Mouse (Mus musculus) forebrain, postnatal 0 days (tissue): ENCODE results near the gene Slco2b1. TPM values are rescaled to one million over a fixed set of nuclear protein-coding genes. Genes with fewer than 3 reads are reported as not detected.

Experiments used
- ATAC-seq: fragments of 200-750 bp; cut with Nextera tagmentation; 2 replicates; pipeline ENCODE4 v1.8.0; 2017; ENCODE audit warnings: mild to moderate bottlenecking, moderate library complexity
- DNase-seq: peaks from one replicate; pipeline ENCODE4 v3.0.0-alpha.2; 2015
- H3K27ac ChIP-seq: fragments of 300-500 bp; sonication (generic); 2 replicates; pipeline ENCODE4 v1.5.1; 2014; ENCODE audit warnings: low read depth, mild to moderate bottlenecking, antibody characterized with exemption, low read length, moderate library complexity, mixed read lengths
- H3K27me3 ChIP-seq: fragments of 300-500 bp; sonication (generic); 2 replicates; pipeline ENCODE4 v1.6.1; 2014; ENCODE audit warnings: mild to moderate bottlenecking, low read length, mixed read lengths; ENCODE audit not compliant: insufficient read depth
- H3K36me3 ChIP-seq: fragments of 300-500 bp; sonication (generic); 2 replicates; pipeline ENCODE4 v1.6.1; 2014; ENCODE audit warnings: mild to moderate bottlenecking, moderate library complexity; ENCODE audit not compliant: insufficient read depth
- H3K4me1 ChIP-seq: fragments of 300-500 bp; sonication (generic); 2 replicates; pipeline ENCODE4 v1.6.1; 2014; ENCODE audit warnings: antibody characterized with exemption; ENCODE audit not compliant: insufficient read depth
- H3K4me2 ChIP-seq: fragments of 300-500 bp; sonication (generic); 2 replicates; pipeline ENCODE4 v1.6.1; 2014; ENCODE audit warnings: low read depth, mild to moderate bottlenecking, moderate library complexity
- H3K4me3 ChIP-seq: fragments of 300-500 bp; sonication (generic); 2 replicates; pipeline ENCODE4 v1.5.1; 2014; ENCODE audit warnings: low read depth, low read length, mixed read lengths
- H3K9ac ChIP-seq: fragments of 300-500 bp; sonication (generic); 2 replicates; pipeline ENCODE4 v1.6.1; 2014; ENCODE audit warnings: mild to moderate bottlenecking
- H3K9me3 ChIP-seq: fragments of 300-500 bp; sonication (generic); 2 replicates; pipeline ENCODE4 v1.6.1; 2016; ENCODE audit warnings: low read length
- CTCF ChIP-seq: sonication (generic); IDR thresholded peaks from 2 replicates; pipeline ENCODE4 v1.5.1; 2016; ENCODE audit warnings: antibody characterized with exemption, control low read depth, low read depth
- WGBS: fragments of 180-500 bp; shearing (Covaris S2); extraction: QIAGEN DNeasy Blood & Tissue Kit; methylation state at CpG from one replicate; pipeline ENCODE4 v1.1.7; 2014; 5-methylcytosine and 5-hydroxymethylcytosine counted together
- polyA plus RNA-seq: library from polyadenylated mRNA; unstranded; fragments of >200 nt; fragmentation: Nextera tagmentation; extraction: Ambion mirVana; gene quantifications from 2 replicates; pipeline ENCODE4 v1.2.1, GENCODE M21; 2015
- total RNA-seq: library from RNA; depleted of rRNA; stranded (reverse); fragments of >200 nt; gene quantifications from 2 replicates; pipeline ENCODE4 v1.2.3, GENCODE M21; 2014

The Slco2b1 gene
- total and polyA plus RNA-seq, 2 experiments from 2014 or later = 6.7 to 10.9 TPM

DNA sequence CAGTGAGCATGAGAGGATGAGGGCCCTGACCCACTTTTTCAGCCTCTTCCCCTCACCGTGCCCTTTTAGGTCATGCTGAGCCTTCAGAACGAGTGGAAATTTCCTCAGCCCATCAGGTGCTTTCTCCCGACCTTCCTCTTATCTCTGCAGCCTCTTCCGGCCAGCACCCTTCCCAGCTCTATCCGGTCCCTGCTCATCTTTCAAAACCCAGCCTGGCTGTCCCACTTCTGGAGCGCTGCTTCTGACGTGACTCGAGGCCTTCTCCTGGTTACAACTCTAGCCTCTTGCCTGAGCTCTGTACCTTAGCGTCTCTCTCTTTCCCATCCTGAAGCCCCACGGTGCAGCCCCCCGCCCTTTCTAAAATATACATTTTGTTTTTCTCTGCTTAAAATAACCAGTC is 56.9 kb downstream of the Slco2b1 start:
- H3K4me1 ChIP-seq = no peaks in the 10 kb centered on the region
- no peak overlapping the region for H3K9ac ChIP-seq
- no peak for DNase-seq
- TF ChIP-seq CTCF = no peak
- no peak overlapping the region for H3K4me2 ChIP-seq
- no peak overlapping the region for H3K27ac ChIP-seq
- no peak for ATAC-seq
- 86% methylated on average over 11 of the region's 11 CpGs for WGBS
- no peaks in the 10 kb centered on the region for H3K27me3 ChIP-seq
- no peak overlapping the region for H3K4me3 ChIP-seq
- no peaks in the 10 kb centered on the region for H3K9me3 ChIP-seq
- H3K36me3 ChIP-seq = no peaks in the 10 kb centered on the region

DNA sequence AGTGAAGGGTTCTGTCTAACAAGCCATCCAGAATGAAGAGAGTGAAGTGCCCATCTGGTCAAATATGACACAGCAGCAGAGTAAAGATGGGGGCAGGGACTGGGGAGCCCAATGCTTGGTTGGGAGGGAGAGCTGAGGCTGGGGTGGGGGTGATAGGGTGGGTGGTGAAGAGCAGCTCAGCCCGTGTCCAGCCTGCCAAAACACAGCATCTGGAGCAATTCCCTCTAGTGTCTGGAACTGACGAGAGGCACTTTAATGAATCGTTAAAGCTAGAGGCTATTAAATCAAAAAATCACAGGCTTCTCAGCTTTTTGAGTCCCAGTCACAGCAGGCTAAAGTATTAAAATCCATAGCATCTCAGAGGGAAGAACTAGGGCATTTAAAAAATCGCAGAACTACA is 61.6 kb downstream of the Slco2b1 start:
- DNase-seq (no peak), ATAC-seq (peak; percentile 34; the same call in 1 of the 2 replicates)
- WGBS = 21% methylated on average over 4 of the region's 4 CpGs
- Histone ChIP-seq H3K9ac (no peak overlapping the region), H3K36me3 (no peaks in the 10 kb centered on the region), H3K9me3 (no peaks in the 10 kb centered on the region), H3K4me2 (no peak overlapping the region), H3K27ac (no peak overlapping the region), H3K27me3 (no peaks in the 10 kb centered on the region), H3K4me1 (no peaks in the 10 kb centered on the region), H3K4me3 (no peak overlapping the region)
- no peak for TF ChIP-seq CTCF

DNA sequence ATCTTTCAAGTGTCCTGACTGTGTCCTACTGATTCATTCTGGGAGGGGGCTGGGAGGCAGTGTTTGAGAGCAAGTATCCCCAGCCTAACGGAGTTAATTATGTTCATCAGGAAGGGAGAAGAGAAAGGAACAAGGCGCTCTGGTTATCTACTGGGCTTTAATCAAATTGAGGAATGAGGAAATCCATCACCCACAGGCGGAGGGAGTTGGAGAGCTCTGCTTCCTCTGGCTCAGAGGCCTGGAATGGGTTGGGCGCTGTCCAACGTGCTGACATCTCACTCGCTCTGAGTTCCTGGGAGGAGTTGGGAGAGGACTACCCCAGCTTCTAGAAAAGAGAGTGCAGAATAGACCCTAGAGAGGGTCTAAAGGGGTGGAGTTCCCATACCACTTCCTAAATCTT is 62.5 kb downstream of the Slco2b1 start:
- ATAC-seq (no peak), DNase-seq (peak; percentile 35)
- TF ChIP-seq CTCF = no peak
- Histone ChIP-seq H3K36me3 (no peaks in the 10 kb centered on the region), H3K4me3 (no peak overlapping the region), H3K27ac (no peak overlapping the region), H3K4me1 (no peaks in the 10 kb centered on the region), H3K4me2 (no peak overlapping the region), H3K27me3 (no peaks in the 10 kb centered on the region), H3K9me3 (no peaks in the 10 kb centered on the region), H3K9ac (no peak overlapping the region)
- WGBS = 11% methylated on average over 6 of the region's 6 CpGs

DNA sequence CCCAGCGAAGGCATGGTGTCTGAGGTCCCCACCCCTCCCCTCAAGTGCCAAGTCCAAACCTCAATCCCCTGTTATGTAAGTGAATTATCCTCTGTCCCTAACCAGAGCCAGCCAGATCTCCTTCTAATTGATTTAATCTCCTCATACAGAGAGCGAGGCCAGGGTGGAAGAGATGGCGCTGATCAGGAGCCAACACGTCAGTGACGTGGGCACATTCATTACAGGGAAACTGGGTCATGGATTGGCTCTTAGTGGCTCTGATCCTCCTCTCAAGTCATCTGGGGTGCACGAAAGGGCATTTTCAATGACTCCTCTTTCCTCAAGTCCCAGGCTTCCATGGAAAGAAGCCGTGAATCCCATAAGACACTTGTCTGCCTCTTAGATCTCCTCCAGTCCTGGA is 66.4 kb downstream of the Slco2b1 start:
- Histone ChIP-seq H3K36me3 (no peaks in the 10 kb centered on the region), H3K27me3 (no peaks in the 10 kb centered on the region), H3K9me3 (no peaks in the 10 kb centered on the region), H3K4me2 (no peak overlapping the region), H3K4me1 (no peaks in the 10 kb centered on the region), H3K9ac (no peak overlapping the region), H3K4me3 (no peak overlapping the region), H3K27ac (no peak overlapping the region)
- TF ChIP-seq CTCF = no peak
- ATAC-seq = no peak
- DNase-seq = no peak
- WGBS = 74% methylated on average over 7 of the region's 7 CpGs

DNA sequence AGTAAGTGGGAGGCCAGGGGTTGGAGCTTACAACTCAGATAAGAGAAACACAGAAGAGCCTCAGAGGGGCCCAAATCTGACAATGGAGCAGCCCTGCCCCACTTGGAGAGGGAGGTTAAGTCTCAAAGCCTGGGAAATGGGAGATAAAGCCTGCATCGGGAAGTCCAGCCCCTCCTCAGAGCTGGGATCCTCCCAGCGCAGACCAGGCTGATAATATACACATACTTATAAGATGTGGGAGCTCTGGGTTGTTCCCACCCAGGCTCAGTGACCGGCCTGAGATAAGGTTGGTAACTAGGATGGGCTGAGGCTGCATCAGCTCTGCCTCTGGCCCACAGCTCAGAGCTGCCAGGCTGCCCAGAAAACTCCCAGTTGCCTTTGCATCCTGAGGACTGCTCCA is 69.1 kb downstream of the Slco2b1 start:
- Histone ChIP-seq H3K4me2 (no peak overlapping the region), H3K27ac (no peak overlapping the region), H3K9me3 (no peaks in the 10 kb centered on the region), H3K9ac (no peak overlapping the region), H3K36me3 (no peaks in the 10 kb centered on the region), H3K4me3 (no peak overlapping the region), H3K27me3 (no peaks in the 10 kb centered on the region), H3K4me1 (no peaks in the 10 kb centered on the region)
- no peak for DNase-seq
- ATAC-seq = no peak
- 49% methylated on average over 3 of the region's 3 CpGs for WGBS
- TF ChIP-seq CTCF = no peak

DNA sequence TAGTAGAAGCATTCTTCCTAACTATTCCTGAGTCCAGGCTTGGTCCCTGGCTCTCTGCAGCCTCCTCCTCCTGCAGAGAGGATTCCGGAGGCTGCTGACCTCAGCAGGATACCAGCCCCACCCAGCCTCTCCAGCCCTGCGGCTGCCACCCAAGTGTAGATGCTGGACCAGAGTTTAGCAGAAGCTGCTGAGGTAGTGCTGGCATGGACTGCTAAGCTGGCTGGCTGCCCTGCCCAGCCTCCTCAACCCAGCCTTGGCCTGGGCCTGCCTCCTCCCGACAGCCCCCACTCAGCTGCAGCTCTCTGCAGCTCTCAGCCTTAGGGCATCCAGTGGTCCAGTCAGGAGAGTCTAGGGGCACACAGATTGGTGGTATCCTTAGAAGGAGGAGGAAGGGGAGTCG is 69.9 kb downstream of the Slco2b1 start:
- no peak for TF ChIP-seq CTCF
- Histone ChIP-seq H3K36me3 (no peaks in the 10 kb centered on the region), H3K4me3 (no peak overlapping the region), H3K4me1 (no peaks in the 10 kb centered on the region), H3K9ac (no peak overlapping the region), H3K9me3 (no peaks in the 10 kb centered on the region), H3K27ac (no peak overlapping the region), H3K4me2 (no peak overlapping the region), H3K27me3 (no peaks in the 10 kb centered on the region)
- DNase-seq = no peak
- WGBS = 36% methylated on average over 4 of the region's 4 CpGs
- no peak for ATAC-seq

DNA sequence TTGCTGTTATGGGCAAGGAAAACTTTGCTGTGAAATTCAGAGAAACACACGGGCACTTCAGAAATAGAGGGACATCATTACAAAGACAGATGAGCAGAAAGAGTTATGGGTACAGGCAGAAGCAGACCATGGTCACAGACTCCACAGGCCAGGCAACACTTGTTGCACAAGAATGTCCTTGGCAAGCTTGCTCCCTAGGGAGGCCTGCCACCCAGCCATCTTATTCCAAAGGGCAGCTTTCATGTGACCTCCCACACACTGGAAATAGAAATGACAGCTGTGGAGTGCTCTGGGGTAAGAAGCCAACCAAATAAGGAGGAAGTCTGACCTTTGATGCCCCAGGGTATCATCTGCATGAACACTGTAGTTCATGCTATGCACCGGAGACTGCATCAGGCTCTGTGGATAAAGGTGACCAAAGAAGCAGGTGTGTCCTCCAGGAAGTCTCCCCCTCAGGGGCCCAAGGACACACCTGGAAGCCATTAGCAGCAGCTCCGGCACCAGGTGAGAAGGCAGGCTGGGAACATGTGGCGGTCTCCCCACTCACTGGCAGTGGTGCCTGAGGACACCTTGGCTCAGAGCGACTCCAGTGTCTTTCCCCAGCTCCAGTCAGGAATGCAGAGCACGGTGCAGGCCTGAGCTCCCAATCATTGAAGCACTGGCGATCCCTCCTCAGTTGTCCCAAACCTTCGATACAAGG is 77.0 kb downstream of the Slco2b1 start:
- no peak overlapping the region for H3K4me3 ChIP-seq
- H3K4me1 ChIP-seq = no peaks in the 10 kb centered on the region
- TF ChIP-seq CTCF = no peak
- DNase-seq (no peak), ATAC-seq (no peak)
- H3K4me2 ChIP-seq = no peak overlapping the region
- H3K36me3 ChIP-seq = no peaks in the 10 kb centered on the region
- H3K27me3 ChIP-seq = 0 out of 2 replicates have a peak, but pooled peaks cover 4% of the 10 kb centered on the region
- 82% methylated on average over 8 of the region's 8 CpGs for WGBS
- no peak overlapping the region for H3K9ac ChIP-seq
- H3K27ac ChIP-seq = no peak overlapping the region
- H3K9me3 ChIP-seq = no peaks in the 10 kb centered on the region
